Mouse (Mus musculus) mesoderm, embryonic 11.5 days (tissue): ENCODE measurements around the gene Sspo.

Experiments
- DNase-seq: peaks from one replicate; pipeline ENCODE4 v3.0.0-alpha.2; 2012; ENCODE audit warnings: low read depth, low spot score

Sspo gene

DNA sequence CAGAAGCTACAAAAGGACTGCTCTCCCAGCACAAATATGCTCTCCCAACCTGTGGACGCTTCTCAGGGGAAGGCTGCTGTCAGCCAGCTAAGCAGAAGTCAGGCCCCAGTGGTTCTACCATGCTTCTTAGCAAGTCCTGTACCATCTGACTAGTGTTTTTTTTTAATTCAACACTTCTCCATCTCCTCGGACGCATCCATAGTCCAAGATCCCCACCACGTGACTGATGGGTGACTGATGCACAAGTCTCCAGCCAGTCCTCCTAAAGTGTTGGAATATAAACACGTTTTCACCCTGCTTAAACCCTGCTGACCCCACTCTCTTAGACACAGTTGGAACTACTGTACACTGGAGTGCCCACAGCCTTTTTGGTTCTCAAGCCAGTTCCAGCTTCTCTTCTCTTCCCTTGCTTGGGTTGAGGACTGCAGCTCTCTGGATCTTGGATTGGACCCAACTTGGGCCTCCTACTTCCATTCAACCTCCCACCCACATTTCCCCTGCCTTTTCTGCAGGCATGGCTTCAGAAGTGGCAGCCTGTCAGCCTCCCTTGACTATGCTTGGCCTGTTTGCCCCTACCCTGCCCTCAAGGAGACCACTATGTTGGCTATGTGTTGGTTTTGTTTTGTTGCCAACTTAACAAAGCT lies 12.2 kb upstream of the Sspo start:
- no peak for DNase-seq

DNA sequence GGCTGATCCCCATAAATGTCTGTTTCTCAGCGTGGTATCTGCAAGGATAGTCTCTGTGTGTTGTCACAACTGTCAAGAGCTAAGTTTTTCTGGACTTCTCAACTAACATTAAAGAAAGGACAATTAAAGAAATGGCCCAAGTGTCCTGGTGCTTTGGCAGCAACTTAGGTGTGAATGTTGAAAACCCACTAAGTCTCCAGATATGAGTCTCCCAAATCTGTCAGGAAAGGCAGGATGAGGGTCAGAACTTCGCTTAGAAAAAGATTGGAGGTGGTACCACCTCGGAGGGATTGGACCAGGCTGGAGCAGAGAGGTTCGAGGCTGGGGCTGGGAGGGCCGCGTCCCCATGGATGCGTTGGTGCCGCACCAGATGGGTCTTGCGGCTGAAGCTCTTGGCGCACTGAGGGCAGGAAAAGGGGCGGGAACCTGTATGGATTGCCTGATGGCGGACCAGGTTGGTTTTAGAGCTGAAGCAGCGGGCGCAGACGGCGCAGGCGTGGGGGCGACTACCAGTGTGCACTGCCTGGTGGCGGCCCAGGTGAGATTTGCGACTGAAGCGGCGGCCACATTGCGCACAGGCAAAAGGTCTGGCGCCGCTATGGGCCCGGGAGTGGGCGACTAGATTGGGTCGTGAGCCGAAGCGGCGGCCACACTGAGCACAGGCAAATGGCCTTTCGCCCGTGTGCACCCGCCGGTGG lies 10.2 kb upstream of the Sspo start:
- no peak for DNase-seq

DNA sequence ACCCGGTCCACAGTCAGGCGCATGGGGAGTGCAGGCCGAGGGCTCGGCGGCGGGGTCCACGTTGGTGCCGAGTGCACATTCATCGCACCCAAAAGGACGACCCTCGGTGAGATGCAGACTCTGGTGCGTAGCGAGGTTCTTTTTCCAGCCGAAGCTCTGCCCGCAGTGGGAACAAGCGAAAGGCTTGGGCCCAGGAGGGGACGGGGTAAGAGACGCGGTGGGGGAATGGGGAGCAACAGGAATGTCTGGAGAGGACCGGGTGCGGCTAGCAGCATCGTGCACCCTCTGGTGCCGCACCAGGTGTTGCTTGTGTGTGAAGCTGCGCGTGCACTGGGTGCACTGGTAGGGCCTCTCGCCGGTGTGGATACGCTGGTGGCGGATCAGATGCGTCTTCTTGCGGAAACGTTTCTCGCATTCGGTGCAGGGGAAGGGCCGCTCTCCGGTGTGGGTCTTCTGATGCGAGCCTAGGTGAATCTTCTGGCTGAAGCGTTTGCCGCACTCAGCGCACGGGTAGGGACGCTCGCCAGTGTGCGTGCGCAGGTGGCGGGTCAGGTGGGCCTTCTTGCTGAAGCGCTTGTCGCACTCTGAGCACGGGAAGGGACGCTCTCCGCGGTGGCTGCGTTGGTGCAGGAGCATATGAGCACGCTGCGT lies 9.4 kb upstream of the Sspo start:
- DNase-seq: peak; percentile 32

DNA sequence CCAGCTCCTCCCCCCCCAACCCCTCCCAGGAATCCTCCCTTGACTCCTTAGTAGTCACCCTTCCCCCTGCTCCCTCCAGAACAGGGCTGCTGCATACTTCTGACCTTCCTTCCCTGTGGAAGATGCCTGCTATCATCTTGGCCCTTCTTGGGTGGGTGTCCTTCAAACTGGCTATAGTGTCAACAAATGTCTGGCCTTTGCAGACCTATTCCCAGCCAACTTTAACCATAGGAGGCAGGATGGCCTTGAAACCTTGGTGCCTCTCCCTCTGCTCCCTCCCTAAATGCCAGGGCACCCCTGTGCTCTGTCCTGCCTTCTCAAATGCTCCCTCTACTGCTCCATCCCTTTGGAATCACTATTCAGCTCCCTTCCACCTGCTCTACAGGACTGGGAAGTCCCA lies 8.4 kb upstream of the Sspo start:
- DNase-seq: no peak

DNA sequence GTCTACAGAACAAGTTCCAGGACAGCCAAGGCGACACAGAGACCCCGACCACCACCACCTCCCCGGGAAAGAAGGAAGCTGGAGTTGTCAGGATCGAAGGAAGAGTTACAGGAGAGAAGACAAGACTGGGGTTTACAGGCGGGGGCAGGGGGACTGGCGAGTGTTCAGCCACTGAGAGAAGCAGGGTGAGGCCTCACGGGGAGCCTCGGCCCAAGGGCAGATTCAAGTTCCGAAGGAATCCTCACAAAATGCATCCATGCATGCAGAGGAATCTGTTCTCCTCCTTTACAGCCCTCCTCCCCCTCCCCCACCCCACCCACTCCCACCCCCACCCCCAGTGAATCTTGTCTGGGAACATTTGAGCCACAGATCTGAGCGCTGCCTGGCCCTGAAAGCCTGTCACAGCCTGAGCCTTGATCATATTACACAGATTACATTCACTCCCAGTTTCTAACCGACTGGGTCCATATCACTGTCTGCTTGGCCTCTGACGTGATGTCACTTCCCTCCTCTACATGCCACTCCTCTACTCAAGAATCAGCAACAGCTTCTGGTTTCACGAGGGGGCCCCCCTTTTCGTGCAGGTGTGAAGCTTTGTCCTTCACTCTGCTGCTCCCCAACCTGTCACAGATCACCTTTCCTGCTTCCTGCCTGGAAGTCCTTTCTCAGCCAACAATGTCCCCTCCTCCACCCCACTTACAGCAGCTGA lies 7.6 kb upstream of the Sspo start:
- DNase-seq: no peak

DNA sequence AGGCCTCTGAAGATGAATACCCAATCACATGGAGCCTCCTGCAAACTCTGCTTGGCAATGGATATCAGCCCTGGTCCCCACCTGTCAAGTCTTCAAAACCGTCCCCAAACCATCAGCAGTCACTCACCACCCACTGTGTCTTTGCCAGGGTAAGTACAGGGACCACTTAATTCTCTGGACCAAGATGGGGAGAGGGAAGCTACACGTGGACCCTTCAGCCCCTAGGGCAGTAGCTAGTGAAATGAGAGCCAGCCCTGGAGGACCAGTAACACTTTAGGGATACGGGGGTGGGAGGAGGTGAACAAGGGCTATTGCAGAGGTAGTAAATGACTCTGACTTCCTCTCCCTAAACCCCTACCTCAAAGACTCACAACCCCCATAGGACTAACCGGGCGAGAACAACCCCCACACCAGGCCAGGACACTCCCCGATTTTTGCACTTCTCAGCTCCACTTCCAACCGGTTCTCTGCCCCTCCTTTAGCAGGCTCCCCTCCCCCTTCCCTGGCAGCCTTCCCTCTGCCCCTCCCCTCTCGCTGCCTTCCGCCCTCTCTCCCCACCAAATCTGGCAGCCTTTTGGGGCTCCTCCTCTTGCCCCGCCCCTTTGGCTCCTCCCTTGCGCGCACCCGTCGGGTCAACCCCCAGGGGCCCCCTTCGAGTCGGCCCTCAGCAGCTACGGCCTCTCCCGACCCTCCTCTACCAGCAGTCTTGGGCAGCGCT lies 4.3 kb upstream of the Sspo start:
- peak; percentile 96 for DNase-seq

DNA sequence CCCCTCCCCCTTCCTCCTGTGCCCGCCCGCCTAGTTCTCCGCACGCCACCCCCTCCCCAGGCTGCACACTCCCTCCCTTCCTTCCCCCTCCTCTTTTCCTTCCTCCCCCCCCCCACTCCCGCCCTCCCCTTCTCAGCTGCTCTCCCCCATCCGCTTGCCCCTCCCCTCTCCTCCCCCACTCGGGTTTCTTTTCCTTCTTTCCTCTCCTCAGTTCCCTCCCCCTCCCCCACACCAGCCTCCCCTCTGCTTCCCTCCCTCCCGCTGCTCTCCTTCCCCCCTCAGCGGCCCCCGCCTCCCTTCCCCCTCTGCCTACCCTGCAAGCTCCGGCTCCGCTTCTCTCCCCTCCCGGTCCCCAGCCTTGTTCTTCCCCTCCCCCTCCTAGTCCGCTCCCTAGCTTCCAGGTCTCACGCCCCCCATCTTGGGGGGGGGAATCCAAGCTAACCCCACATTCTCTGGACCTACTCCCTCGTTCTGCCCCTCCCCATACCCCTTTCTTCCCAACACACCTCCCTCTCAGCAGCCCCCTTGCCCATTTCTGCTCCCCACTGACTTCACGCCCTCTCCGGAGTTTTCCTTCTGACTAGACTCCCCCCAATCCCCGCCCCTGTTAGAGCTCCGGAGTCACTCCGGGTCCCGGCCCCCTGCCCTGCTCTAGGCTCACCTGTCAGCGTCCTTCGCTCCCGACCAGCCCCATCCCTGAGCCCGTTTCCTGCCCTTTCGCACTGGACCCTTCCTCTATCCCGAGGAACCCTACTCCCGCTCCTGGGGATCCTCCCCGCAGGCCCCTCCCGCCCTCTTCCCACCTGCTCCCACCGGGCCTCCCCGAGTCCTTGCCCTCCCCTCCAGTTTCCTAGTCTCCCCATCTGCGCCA lies 3.5 kb upstream of the Sspo start:
- peak; percentile 95 for DNase-seq

DNA sequence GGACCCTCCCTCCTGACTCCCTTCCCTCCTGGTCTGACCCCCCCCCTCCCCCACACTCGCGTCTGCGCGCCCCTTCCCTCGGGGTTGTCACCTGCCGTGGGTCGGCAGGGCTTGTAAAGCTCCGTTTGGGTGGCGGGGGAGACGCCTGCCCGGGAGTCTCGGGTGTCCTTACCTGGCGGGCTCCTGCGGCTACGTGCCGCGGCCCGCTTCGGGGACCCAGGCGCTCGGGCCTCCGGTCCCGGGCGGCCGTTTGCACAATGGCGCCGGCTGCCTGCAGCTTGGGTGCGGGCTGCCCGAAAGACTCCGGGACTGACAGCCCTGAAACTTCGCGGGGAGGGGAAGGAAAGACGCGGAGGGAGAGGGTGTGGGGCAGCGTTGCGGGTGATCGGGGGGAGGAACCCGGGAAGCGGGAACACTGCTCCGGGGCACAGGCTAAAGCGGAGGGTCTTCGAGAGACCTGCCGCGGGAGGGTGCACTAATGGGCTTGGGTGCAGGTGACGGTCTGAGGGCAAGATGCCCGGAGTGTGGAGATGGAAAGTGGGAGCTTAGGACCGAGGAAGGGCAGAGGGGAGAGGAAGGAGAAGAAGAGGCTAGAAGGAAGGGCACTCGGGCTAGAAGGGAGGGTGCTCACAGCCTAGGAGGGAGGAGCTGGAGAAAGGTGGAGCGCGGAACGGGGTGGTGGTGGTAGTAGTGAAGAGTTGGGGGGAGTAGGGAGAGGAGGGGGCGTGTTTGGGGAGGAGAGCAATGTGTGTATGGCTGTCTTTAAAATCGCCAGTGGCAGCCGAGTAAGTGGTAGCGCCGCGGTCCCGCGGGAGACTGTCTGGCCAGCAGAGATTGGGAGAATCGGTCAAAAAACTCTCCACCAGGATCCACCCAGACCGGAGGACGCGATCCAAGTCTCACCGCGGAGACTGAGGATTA lies 2.6 kb upstream of the Sspo start, which contains the start of gene Zfp467:
Gene Zfp467 (minus strand): TSS at position 645 of the 921 bp plus-strand sequence.
- peak; percentile 41 for DNase-seq

DNA sequence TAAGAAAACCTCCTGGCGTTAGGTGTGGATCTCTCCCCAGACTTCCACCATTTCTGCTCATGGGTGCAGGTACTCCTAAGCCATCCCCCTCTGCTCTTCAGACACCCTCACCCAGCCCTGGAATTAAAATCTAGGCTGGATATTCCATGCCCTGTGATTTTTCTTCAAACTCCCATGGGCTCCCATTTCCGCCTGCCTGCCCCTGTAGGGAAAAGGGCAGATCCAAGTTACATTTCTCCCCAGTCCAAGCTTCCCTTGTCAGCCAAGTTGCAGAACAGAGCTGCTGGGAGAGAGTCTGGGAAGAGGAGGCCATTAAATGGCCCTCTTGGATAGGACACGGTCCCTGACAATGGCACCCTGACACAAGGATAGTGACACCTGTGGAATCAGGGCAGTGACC lies 1.8 kb upstream of the Sspo start:
- no peak for DNase-seq

DNA sequence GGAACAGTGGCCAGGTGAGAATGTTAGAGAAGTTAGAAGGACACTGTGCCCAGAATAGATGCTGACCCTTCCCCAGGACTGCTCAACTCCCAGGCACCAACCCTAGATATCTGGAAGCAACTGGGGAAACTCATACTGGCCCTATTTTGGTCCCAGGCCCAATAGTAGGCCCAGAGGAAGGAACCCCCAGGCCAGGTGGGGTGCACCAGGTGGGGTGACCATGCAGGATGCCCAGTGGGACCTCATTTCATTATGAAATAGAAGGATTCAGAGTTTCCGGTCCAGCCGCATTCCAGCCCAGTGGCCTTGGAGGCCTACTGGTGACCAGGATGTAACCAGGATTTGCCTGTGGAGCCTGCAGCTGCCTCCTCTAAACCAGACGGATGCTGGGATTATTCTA lies 1.1 kb upstream of the Sspo start:
- DNase-seq: no peak

DNA sequence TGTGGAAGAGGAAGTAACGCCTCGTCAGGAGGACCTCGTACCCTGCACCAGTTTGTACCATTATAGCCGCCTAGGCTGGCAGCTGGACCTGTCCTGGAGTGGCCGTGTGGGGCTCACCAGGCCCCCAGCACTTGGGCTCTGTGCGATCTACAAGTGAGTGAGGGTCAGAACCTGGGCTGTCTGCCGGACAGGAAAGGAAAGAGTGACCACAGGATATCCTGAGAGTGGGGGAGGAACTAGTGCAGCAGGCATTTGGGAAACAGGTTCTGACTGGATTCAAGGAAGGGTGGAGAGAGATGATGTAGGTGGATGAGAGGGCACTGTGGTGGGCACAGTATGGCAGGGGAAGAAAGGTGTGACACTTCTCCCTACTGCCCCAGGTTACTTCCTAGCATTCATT lies 498 bp downstream of the Sspo start:
- DNase-seq: no peak

DNA sequence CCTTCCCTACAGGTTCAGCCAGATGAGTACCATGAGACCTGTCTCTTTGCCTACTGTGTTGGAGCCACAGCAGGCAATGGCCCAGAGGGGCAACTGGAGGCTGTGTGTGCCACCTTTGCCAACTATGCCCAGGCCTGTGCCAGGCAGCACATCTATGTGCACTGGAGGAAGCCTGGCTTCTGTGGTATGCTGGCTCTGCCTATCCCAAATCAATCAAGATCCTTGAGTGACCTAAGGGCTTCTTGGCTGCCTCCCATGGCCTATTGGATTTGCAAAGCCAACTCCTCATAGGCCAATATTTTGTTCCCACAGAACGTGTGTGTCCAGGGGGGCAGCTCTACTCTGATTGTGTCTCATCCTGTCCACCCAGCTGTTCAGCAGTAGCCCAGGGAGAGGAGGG lies 4.1 kb downstream of the Sspo start:
- DNase-seq: no peak

DNA sequence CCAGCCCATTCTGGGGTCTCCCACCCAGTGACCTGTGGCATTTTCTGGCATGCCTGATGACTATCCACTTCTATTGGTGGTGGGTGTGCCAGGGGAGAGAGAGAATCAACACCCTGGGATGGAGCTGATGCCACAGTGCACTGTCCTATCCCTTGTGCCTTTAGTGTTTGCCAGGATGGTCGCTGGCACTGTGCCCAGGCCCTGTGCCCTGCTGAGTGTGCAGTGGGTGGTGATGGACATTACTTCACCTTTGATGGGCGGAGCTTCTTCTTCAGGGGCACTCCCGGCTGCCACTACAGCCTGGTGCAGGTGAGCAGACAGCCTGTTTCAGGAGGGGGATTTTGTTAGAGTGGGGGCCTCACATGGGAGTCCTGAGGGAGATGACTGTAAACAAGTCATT lies 4.7 kb downstream of the Sspo start:
- no peak for DNase-seq

DNA sequence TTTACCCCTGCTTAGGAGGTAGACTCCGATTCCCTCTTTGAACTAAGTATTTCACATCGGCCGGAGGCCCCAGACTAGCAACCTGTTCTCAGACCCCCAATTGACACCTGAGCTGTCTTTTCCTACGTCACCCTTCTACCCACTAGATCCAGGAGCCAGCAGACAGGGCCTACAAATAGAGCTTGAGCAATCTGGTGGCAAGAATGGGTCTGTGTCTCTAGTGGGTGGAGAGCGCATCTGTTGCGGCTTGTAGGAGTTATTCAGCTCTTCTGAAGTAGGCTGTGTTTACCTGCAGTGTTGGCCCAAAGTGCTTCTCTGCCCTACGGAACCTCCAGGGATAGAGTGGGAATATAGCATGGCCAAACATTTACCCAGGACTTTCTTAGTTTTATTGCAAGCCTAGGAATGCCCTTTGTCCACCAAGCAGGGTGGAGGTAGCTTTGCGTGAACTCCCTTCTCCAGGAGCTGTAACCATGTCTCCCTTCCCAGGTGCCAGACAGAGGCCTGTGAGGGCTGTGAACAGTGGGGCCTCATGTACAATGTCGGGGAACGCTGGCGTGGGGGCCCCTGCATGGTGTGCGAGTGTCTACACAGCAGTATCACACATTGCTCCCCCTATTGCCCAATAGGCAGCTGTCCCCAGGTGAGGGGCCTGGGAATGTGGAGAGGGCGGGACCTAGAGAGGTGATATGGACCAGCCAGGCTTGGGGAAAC lies 17.1 kb downstream of the Sspo start:
- no peak for DNase-seq

DNA sequence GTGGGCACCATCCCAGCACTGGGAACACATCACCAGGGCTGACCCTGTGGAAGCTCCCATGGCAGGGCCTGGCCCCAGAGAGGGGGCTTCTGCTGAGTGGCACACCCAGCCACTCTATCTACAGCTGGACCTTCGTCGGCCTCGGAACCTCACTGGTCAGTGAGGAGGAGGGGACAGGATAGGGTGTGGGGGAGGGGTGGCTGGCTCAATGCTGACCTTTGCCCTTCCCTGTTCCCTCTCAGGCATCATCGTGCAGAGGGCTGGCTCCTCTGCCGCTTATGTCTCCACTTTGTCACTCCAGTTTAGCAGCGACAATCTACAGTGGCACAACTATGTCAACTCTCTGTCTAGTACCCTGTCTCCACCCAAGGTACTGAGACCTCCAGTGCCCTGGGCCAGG lies 18.7 kb downstream of the Sspo start:
- no peak for DNase-seq

DNA sequence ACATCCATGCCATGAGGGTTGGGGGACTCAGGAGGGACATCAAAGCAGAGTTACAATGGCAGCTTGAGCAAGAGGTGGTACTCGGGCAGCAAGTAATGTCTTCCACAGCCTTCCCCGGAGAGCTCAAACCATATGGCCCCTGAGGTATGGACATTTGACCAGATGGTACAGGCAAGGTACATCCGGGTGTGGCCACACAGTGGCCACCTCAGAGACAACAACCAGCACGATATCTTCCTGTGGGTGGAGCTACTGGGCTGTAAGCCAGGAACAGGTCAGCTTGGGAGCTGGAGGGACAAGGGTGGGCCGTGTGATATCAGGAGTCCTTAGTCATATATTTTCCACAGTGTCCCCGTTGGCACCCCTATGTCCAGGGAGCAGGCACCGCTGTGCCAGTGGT lies 19.5 kb downstream of the Sspo start:
- DNase-seq: no peak

DNA sequence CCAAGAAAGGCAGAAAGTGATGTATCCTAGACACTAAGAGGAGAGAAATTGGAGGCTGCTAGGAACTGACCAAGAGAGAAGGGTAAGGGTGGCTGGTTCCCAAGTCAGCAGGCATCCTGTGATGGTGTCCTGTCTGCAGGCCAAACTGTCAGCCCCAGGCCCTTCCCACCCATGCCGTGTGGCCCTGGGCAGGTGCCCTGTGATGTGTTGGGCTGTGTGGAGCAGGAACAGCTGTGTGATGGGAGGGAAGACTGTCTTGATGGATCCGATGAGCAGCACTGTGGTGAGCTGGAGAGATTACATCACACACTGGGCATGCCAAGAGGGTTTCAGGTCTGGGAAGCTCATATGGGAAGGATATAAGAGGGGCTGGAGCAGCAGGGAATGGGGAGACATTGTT lies 22.7 kb downstream of the Sspo start:
- no peak for DNase-seq

DNA sequence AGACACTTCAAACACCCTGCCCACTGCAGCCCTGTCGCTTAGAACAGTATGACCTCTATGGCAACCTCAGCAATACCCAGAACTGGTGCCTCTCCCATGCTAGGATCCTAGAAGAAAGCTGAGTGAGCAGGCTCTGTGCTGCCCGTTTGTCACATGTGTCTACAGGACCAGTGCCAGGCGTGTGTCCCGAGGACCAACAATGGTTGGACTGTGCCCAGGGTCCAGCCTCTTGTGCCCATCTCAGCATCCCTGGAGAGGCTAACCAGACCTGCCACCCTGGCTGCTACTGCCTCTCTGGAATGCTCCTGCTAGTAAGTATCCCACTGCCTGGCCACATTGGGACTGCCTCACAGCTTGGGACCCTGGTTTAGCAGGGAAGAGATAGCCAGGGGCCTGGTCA lies 30.4 kb downstream of the Sspo start:
- no peak for DNase-seq

DNA sequence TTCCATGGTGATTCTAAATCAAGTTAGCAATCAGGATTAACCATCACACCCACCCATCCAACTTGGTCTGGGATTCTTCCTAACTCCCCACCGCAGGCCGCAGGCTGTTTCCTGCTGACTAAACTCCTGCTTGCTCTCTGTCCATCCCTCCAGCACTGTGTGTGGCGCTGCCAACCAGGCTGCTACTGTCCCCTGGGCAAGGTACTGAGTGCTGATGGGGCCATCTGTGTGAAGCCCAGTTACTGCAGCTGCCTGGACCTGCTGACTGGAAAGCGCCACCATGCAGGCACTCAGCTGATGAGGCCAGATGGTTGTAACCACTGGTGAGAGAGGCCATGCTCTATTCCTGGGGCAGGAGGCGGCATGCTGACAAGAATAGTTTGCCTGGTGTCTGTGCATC lies 34.5 kb downstream of the Sspo start:
- DNase-seq: no peak
